Mouse (Mus musculus) limb, embryonic 10.5 days (tissue): ENCODE measurements around the gene Ppa2. TPM values are rescaled to one million over a fixed set of nuclear protein-coding genes. Genes with fewer than 3 reads are reported as not detected.

Experiments
- DNase-seq: peaks from one replicate; pipeline ENCODE4 v3.0.0-alpha.2; 2017; ENCODE audit warnings: low spot score
- H3K27ac ChIP-seq: fragments of 300-500 bp; sonication (generic); 2 replicates; pipeline ENCODE4 v1.5.1; 2016; ENCODE audit warnings: mild to moderate bottlenecking
- H3K27me3 ChIP-seq: fragments of 300-500 bp; sonication (generic); 2 replicates; pipeline ENCODE4 v1.6.1; 2016; ENCODE audit warnings: low read depth, mild to moderate bottlenecking; ENCODE audit not compliant: poor library complexity, severe bottlenecking
- H3K36me3 ChIP-seq: fragments of 300-500 bp; sonication (generic); 2 replicates; pipeline ENCODE4 v1.6.1; 2016; ENCODE audit warnings: mild to moderate bottlenecking, moderate library complexity
- H3K4me1 ChIP-seq: fragments of 300-500 bp; sonication (generic); 2 replicates; pipeline ENCODE4 v1.6.1; 2016
- H3K4me3 ChIP-seq: fragments of 300-500 bp; sonication (generic); 2 replicates; pipeline ENCODE4 v1.5.1; 2016; ENCODE audit warnings: mild to moderate bottlenecking, moderate library complexity
- H3K9me3 ChIP-seq: fragments of 300-500 bp; sonication (generic); replicated peaks from 2 replicates; pipeline ENCODE4 v1.6.1; 2016; ENCODE audit warnings: mild to moderate bottlenecking
- WGBS: fragments of 180-500 bp; shearing (Covaris S2); methylation state at CpG from one replicate; pipeline ENCODE4 v1.1.7; 2016; 5-methylcytosine and 5-hydroxymethylcytosine counted together
- polyA plus RNA-seq: library from polyadenylated mRNA; unstranded; fragments of >200 nt; fragmentation: Nextera tagmentation; extraction: Ambion mirVana; gene quantifications from 2 replicates; pipeline ENCODE4 v1.2.1, GENCODE M21; 2016

The Ppa2 gene
- polyA plus RNA-seq, 1 experiment from 2014 or later = 81.7 TPM

DNA sequence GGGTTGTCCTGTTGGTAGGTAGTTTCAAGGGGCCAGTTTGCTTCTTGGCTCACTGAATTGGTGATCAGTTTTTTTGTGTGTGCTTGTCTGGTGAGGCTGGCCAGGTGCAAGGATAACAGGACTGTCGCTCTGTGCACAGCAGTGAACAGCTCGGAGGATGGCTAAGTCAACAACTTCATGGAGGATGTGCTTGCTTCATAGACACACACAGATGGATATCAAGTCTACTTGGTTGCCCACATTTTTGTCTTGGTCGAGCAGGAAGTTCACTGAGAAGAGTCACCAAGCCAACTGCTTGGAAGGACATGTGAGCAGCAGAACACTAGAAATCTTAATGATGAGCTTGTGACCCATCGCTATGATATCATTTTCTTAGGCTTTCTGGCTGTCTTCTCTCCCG is 24.8 kb downstream of the Ppa2 start:
- 92% methylated on average over 5 of the region's 5 CpGs for WGBS
- H3K27ac ChIP-seq = no peak overlapping the region
- no peak overlapping the region for H3K4me3 ChIP-seq
- peaks cover 6% of the 10 kb centered on the region; the same call in 1 of the 2 replicates for H3K4me1 ChIP-seq
- H3K36me3 ChIP-seq = peaks cover 36% of the 10 kb centered on the region
- no peaks in the 10 kb centered on the region for H3K9me3 ChIP-seq
- no peak for DNase-seq
- H3K27me3 ChIP-seq = no peaks in the 10 kb centered on the region

DNA sequence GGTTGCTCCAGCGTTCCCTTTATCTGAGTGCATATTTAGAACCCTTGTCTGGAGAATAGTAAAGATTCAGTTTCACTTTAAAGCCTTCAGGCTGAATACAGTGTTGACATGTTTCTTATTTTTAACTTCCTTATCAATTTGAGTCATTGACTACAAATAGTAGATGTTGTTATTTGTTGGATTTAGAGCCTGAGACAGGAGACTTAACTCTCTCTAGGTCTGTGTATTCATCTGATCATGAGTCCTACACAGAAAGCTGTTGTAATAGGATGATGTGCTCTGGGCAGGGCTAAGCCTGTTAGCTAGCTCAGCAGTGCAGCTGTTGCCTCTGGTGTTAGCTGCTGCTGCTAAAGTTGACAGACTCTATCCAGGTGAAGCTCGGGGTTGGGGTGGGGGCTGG is 25.3 kb downstream of the Ppa2 start:
- Histone ChIP-seq H3K36me3 (peaks cover 39% of the 10 kb centered on the region), H3K4me1 (peaks cover 6% of the 10 kb centered on the region; the same call in 1 of the 2 replicates), H3K9me3 (no peaks in the 10 kb centered on the region), H3K4me3 (no peak overlapping the region), H3K27ac (no peak overlapping the region), H3K27me3 (no peaks in the 10 kb centered on the region)
- DNase-seq = no peak
- WGBS = 90% methylated on average over 2 of the region's 2 CpGs

DNA sequence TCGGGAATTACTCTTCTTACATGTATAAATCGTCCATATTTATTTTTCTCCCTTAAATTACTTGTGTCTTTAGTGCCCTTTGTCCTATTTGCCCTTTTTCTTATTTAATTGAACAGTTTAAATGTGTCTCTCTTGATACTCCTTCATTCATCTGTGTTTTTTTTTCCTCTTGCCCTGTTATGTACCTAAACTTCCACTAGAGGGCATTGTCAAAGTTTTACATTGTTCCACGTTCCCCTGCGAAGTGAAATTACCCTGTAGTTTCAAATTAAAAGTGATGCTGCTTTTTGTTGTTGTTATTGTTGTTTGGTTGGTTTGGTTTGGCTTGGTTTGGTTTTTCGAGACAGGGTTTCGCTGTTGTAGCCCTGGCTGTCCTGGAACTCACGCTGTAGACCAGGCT is 26.5 kb downstream of the Ppa2 start:
- no peak for DNase-seq
- 80% methylated on average over 7 of the region's 7 CpGs for WGBS
- Histone ChIP-seq H3K4me1 (peaks cover 3% of the 10 kb centered on the region; the same call in 1 of the 2 replicates), H3K27ac (no peak overlapping the region), H3K36me3 (peaks cover 41% of the 10 kb centered on the region), H3K9me3 (no peaks in the 10 kb centered on the region), H3K4me3 (no peak overlapping the region), H3K27me3 (no peaks in the 10 kb centered on the region)

DNA sequence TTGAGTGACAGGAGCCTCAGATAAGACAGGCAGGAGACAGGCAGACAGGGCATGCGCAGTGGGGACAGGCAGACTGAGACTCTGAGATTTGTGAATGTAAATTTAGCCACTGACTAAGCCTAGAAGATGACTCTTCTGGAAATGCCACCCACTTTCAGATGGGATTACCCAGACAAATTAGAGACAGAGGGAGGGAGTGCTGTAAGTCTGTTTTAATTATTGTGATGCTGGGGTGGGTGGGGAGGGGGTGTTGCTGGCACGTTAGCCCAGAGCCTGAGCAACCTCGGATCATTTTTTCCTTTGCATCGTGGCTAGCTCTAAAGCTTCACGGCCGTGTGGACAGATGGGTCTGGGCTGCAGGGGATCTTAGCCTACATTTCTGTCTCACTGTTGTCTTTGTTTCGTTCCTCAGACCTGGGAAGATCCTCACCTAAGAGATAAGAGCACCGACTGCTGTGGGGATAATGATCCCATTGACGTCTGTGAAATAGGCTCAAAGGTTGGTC is 29.0 kb downstream of the Ppa2 start:
- no peaks in the 10 kb centered on the region for H3K4me1 ChIP-seq
- no peaks in the 10 kb centered on the region for H3K27me3 ChIP-seq
- H3K4me3 ChIP-seq = no peak overlapping the region
- H3K9me3 ChIP-seq = no peaks in the 10 kb centered on the region
- WGBS = 86% methylated on average over 9 of the region's 9 CpGs
- DNase-seq = no peak
- 0 out of 2 replicates have a peak overlapping the region, but pooled peaks have one; percentile 9 for H3K27ac ChIP-seq
- peaks cover 37% of the 10 kb centered on the region for H3K36me3 ChIP-seq

DNA sequence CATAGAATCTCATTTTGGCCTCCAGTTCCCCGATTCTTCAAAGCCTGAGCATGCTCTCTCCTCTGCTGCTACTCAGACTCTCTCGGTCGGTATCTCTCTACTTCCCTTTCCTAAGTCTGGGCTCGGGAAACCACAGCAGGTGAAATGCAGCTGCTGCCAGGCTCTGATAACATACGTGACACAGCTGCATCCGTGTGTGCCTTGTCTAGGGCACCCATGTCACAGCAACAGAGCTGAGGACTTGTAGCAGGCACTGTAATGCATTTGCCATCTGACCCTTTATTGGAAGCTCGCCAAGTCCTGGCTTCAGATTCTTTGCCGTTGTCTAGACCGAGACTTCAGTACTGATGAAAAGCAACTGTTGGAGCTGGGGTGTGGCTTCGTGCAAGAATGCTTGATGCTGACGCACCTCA is 29.5 kb downstream of the Ppa2 start:
- no peak for DNase-seq
- H3K36me3 ChIP-seq = peaks cover 40% of the 10 kb centered on the region
- no peaks in the 10 kb centered on the region for H3K9me3 ChIP-seq
- H3K27ac ChIP-seq = 0 out of 2 replicates have a peak overlapping the region, but pooled peaks have one; percentile 9
- WGBS = 83% methylated on average over 11 of the region's 11 CpGs
- H3K4me3 ChIP-seq = no peak overlapping the region
- no peaks in the 10 kb centered on the region for H3K27me3 ChIP-seq
- no peaks in the 10 kb centered on the region for H3K4me1 ChIP-seq

DNA sequence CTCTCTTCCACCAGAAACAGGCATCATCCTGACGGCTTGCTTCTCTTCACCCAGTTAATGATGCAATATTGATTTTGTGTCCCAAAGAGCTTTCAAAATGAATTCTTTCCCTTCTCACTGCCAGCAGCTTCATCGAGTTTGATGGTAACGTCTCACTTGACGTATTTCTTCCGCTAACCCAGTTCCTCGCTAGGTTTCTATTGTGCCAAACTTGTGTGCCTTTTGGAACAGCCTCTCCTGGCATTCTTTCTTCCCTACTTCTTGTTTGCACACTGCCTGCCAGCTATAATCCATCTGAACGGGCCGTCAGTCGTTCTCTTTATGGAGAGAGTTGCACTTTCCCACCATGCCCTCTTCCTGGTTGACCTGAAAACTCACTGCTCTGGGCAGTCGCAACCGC is 31.2 kb downstream of the Ppa2 start:
- Histone ChIP-seq H3K4me1 (no peaks in the 10 kb centered on the region), H3K27me3 (no peaks in the 10 kb centered on the region), H3K27ac (no peak overlapping the region), H3K9me3 (no peaks in the 10 kb centered on the region), H3K4me3 (no peak overlapping the region), H3K36me3 (peaks cover 33% of the 10 kb centered on the region)
- WGBS = 91% methylated on average over 11 of the region's 11 CpGs
- no peak for DNase-seq

DNA sequence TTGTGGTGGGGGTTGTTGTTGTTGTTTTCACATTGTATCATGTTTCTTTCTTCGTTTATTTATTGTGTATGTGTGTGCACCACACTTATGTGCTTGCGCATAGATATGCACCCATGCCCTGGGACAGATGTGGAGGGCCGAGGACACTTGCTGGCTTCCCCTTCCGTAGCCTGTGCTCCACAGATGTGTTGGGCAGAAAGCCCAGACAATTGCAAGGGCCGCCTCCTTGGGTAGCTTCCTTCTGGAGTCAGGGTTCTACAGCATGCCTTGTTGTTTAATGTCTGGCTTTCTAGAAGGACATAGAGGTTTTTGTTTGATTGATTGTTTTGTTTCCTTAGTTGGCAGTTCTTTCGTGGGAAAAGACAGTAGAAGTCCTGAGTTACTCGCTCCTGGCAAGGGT is 37.6 kb downstream of the Ppa2 start:
- peaks cover 34% of the 10 kb centered on the region for H3K36me3 ChIP-seq
- no peaks in the 10 kb centered on the region for H3K9me3 ChIP-seq
- H3K27me3 ChIP-seq = no peaks in the 10 kb centered on the region
- no peak for DNase-seq
- WGBS = 94% methylated on average over 7 of the region's 7 CpGs
- H3K4me3 ChIP-seq = no peak overlapping the region
- no peaks in the 10 kb centered on the region for H3K4me1 ChIP-seq
- H3K27ac ChIP-seq = no peak overlapping the region

DNA sequence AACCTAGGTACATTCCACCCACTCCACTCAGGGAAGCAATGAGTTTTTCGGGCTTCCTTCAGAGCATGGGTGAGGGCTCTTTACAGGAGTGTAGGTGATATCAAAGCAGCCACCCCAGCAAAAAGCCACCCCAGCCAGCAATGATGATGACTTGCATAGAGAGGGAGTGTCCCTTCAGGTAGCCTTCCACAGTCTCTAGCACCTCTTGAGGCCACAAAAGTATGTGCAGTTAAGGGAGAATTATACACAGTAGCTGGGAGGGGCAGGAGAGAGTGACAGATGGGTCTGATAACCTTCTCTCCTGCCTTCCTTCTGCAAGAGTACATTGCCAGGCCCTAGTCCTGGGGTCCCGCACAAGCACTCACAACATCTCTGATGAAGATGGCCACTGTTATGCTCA is 38.9 kb downstream of the Ppa2 start:
- Histone ChIP-seq H3K27ac (no peak overlapping the region), H3K4me3 (no peak overlapping the region), H3K4me1 (no peaks in the 10 kb centered on the region), H3K27me3 (no peaks in the 10 kb centered on the region), H3K36me3 (peaks cover 34% of the 10 kb centered on the region), H3K9me3 (no peaks in the 10 kb centered on the region)
- 98% methylated on average over 2 of the region's 2 CpGs for WGBS
- DNase-seq = no peak

DNA sequence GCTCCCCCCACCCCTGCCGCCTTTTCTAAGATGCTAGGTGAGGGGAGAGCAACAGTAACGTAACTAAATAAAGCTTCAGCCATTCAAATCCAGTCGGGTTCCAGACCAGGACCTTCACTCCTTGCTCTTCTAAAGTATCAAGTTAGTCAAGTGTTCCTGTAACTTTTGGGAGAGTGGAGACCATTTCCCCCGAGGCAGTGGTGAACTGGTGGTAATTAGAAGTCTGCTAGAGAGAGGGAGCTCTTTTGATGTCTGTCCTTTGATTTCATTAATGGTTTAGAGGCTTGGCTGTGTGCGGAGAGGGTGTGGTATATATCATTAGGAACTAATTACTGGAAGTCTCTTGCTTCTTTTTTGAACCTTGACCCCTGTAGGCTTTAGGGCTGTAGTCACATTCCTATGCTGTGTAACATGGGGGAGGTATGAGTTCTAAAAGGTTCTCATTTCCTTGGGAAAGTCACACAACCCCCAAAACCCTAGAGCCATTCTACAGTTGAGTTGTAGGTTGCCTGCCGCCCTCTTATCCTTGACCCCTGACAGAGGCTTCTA is 47.6 kb downstream of the Ppa2 start:
- 37% methylated on average over 6 of the region's 6 CpGs for WGBS
- Histone ChIP-seq H3K27me3 (no peaks in the 10 kb centered on the region), H3K4me1 (peaks cover 30% of the 10 kb centered on the region), H3K36me3 (no peaks in the 10 kb centered on the region), H3K27ac (peak overlapping the region; percentile 58), H3K9me3 (no peaks in the 10 kb centered on the region), H3K4me3 (no peak overlapping the region)
- DNase-seq = peak; percentile 50

DNA sequence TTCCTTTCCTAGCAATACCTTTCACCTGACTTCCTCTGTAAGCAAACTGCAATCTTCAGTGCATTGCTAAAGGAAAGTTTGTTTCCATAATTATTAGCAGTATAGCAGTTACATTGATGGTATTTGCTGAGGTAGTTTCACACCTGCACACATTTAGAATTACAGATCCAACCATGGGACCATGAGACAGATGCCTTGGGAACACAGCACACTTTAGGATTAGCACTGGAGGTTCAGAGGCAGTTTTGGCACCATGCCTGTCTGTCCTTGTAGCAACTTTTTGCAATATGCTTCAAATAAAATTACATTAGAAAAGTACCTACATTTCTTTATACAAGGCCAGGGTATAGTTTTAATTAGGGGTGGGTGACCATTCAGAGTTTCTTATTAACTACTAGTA is 48.1 kb downstream of the Ppa2 start:
- Histone ChIP-seq H3K4me1 (peaks cover 30% of the 10 kb centered on the region), H3K27me3 (no peaks in the 10 kb centered on the region), H3K4me3 (no peak overlapping the region), H3K27ac (no peak overlapping the region), H3K36me3 (no peaks in the 10 kb centered on the region), H3K9me3 (no peaks in the 10 kb centered on the region)
- DNase-seq = no peak

DNA sequence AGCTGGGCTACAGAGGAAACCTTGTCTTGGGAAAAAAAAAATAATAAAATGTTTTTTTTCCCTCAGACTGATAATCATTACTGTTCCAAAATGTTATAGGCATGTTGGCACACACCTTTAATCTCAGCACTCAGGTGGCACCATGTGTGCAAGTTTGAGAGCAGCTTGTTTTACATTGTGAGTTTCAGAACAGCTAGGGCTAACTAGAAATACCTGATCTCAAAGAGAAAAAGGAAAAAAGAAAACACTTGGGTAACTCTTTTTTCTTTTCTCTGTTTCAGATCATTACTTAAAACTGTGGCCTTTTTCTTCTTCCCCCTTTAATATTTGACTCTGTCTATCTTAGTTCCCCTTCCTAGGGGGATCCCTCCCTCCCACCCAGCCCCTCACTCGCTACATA is 51.5 kb downstream of the Ppa2 start:
- Histone ChIP-seq H3K27me3 (no peaks in the 10 kb centered on the region), H3K4me3 (no peak overlapping the region), H3K4me1 (peaks cover 26% of the 10 kb centered on the region), H3K27ac (no peak overlapping the region), H3K36me3 (peaks cover 4% of the 10 kb centered on the region; the same call in 1 of the 2 replicates), H3K9me3 (no peaks in the 10 kb centered on the region)
- WGBS = 88% methylated on average over 1 of the region's 1 CpGs
- no peak for DNase-seq

DNA sequence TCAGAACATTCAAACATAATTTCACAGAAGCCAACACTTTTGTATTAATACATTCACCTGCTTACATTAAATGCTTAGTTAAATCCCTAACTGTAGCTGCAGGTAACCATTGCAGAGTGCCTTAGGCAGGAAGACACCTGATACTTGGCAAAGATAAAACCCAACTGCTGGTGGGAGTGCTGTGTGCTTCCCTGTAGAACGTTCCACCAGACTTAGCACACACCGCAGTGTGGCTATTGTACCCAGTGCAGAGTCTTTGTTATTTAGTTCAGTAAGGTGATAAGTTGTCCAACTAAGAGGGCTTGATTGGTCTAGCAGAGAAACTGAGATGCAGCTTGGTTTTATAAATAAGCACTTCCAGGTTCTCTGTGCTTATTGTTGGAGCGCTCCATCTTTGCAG is 54.2 kb downstream of the Ppa2 start:
- no peaks in the 10 kb centered on the region for H3K27me3 ChIP-seq
- H3K9me3 ChIP-seq = no peaks in the 10 kb centered on the region
- no peak for DNase-seq
- peaks cover 4% of the 10 kb centered on the region; the same call in 1 of the 2 replicates for H3K36me3 ChIP-seq
- WGBS = 83% methylated on average over 3 of the region's 3 CpGs
- H3K4me3 ChIP-seq = no peak overlapping the region
- no peak overlapping the region for H3K27ac ChIP-seq
- H3K4me1 ChIP-seq = peaks cover 20% of the 10 kb centered on the region

DNA sequence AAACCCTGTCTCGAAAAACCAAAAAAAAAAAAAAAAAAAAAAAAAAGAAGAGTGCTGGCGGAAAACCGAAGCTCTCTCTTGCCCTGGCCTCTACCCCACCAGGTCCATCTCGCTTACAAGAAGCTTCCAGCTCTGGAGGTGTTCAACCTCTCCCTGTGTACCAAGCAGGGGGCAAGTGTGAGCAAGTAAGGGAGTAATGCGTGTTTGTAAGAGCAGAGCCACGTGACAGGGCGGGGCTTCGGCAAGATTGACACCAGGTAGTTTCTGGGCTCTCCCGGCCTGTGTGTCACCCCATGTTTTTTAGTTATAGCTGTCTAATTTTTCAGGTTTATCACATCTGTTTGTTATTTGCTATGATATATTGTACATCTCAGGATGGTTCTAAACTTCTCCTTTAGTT is 56.2 kb downstream of the Ppa2 start:
- DNase-seq = no peak
- H3K9me3 ChIP-seq = no peaks in the 10 kb centered on the region
- no peak overlapping the region for H3K4me3 ChIP-seq
- H3K27ac ChIP-seq = no peak overlapping the region
- peaks cover 20% of the 10 kb centered on the region for H3K4me1 ChIP-seq
- peaks cover 9% of the 10 kb centered on the region for H3K36me3 ChIP-seq
- no peaks in the 10 kb centered on the region for H3K27me3 ChIP-seq
- 82% methylated on average over 9 of the region's 9 CpGs for WGBS

DNA sequence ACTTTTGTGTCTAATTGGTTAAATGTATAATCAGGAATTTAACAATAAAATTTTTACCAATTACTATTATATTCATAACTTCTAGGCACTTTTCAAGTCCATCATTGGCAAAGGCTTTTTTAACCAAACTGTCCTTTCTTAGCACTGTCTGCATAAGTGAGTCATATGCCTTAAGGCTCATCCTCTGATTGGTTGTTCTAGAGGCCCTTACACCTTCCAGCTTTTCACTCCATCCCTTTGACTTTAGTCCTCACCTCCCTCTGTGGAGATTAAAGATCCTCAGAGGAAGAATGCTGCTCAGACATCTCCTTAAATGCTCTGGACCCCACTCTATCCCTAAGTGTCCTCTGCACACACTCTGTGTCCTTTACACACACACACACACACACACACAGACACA is 68.3 kb downstream of the Ppa2 start:
- peaks cover 50% of the 10 kb centered on the region for H3K36me3 ChIP-seq
- H3K4me3 ChIP-seq = no peak overlapping the region
- H3K9me3 ChIP-seq = peaks cover 2% of the 10 kb centered on the region; the same call in 1 of the 2 replicates
- peaks cover 4% of the 10 kb centered on the region; the same call in 1 of the 2 replicates for H3K4me1 ChIP-seq
- no peak for DNase-seq
- no peak overlapping the region for H3K27ac ChIP-seq
- H3K27me3 ChIP-seq = no peaks in the 10 kb centered on the region
